Mouse (Mus musculus) bone marrow macrophage, adult 2 months (primary cell): Measurements from ENCODE around the gene Plekhd1.

Experiments
- CTCF ChIP-seq: IDR thresholded peaks from 2 replicates; pipeline ENCODE4 v1.5.1; 2012; ENCODE audit warnings: low read depth, mild to moderate bottlenecking, low read length, moderate library complexity
- POLR2A ChIP-seq: IDR thresholded peaks from 2 replicates; pipeline ENCODE4 v1.6.1; 2012; ENCODE audit warnings: mild to moderate bottlenecking, low read depth, low read length, borderline replicate concordance

- TF ChIP-seq POLR2A = no peak
- TF ChIP-seq CTCF = no peak
Observed at GRCm38 (mm10) chr12:80764116-80764515, 71.7 kb downstream of the Plekhd1 start.
